Mouse (Mus musculus) forebrain, embryonic 16.5 days (tissue): ENCODE data around the gene Cstf3. TPM values are rescaled to one million over a fixed set of nuclear protein-coding genes. Genes with fewer than 3 reads are reported as not detected.
"Not testable (repeated sequence)": the region's sequence is repeated elsewhere in the genome, so short reads cannot be mapped to it uniquely, and the experiment has no call there.

Experiments used
- ATAC-seq: fragments of 200-750 bp; cut with Nextera tagmentation; 2 replicates; pipeline ENCODE4 v1.8.0; 2017; ENCODE audit warnings: mild to moderate bottlenecking, moderate library complexity
- H3K27ac ChIP-seq: fragments of 300-500 bp; sonication (generic); 2 replicates; pipeline ENCODE4 v1.5.1; 2014; ENCODE audit warnings: low read length, control low read depth
- H3K27me3 ChIP-seq: fragments of 300-500 bp; sonication (generic); replicated peaks from 2 replicates; pipeline ENCODE4 v1.6.1; 2014; ENCODE audit warnings: low read length; ENCODE audit not compliant: control insufficient read depth, insufficient read depth
- H3K36me3 ChIP-seq: fragments of 300-500 bp; sonication (generic); 2 replicates; pipeline ENCODE4 v1.6.1; 2014; ENCODE audit not compliant: control insufficient read depth, insufficient read depth
- H3K4me1 ChIP-seq: fragments of 300-500 bp; sonication (generic); replicated peaks from 2 replicates; pipeline ENCODE4 v1.6.1; 2014; ENCODE audit warnings: low read length; ENCODE audit not compliant: control insufficient read depth, insufficient read depth
- H3K4me2 ChIP-seq: fragments of 300-500 bp; sonication (generic); 2 replicates; pipeline ENCODE4 v1.6.1; 2014; ENCODE audit warnings: mild to moderate bottlenecking, low read length, control low read depth
- H3K4me3 ChIP-seq: fragments of 300-500 bp; sonication (generic); replicated peaks from 2 replicates; pipeline ENCODE4 v1.5.1; 2014; ENCODE audit warnings: mild to moderate bottlenecking, low read length, control low read depth
- H3K9ac ChIP-seq: fragments of 300-500 bp; sonication (generic); replicated peaks from 2 replicates; pipeline ENCODE4 v1.6.1; 2014; ENCODE audit warnings: low read depth, low read length, control low read depth
- H3K9me3 ChIP-seq: fragments of 300-500 bp; sonication (generic); 2 replicates; pipeline ENCODE4 v1.6.1; 2016; ENCODE audit warnings: low read length; ENCODE audit not compliant: control insufficient read depth
- WGBS: fragments of 180-500 bp; shearing (Covaris S2); extraction: QIAGEN DNeasy Blood & Tissue Kit; methylation state at CpG from one replicate; pipeline ENCODE4 v1.1.7; 2014; 5-methylcytosine and 5-hydroxymethylcytosine counted together
- polyA plus RNA-seq: library from polyadenylated mRNA; unstranded; fragments of >200 nt; fragmentation: Nextera tagmentation; extraction: Ambion mirVana; gene quantifications from 2 replicates; pipeline ENCODE4 v1.2.1, GENCODE M21; 2015

Cstf3 gene
- polyA plus RNA-seq, result 104 and 114 TPM in 2 replicates

GRCm38 (mm10) chr2:104590068-104590828 is at the start of gene Cstf3:
Gene Cstf3 (plus strand): TSS chr2:104590523.
- no peaks in the 10 kb centered on the region for H3K27me3 ChIP-seq
- peak within 1 kb of the TSS; percentile 82 for H3K27ac ChIP-seq
- peaks cover 30% of the 10 kb centered on the region for H3K4me1 ChIP-seq
- peak; percentile 100 for ATAC-seq
- no peaks in the 10 kb centered on the region for H3K36me3 ChIP-seq
- peak within 1 kb of the TSS; percentile 87 for H3K4me2 ChIP-seq
- peak within 1 kb of the TSS; percentile 64 for H3K4me3 ChIP-seq
- no peaks in the 10 kb centered on the region for H3K9me3 ChIP-seq
- 0% methylated on average over 49 of the region's 59 CpGs for WGBS
- H3K9ac ChIP-seq, result peak within 1 kb of the TSS; percentile 76

- not testable (repeated sequence) for ATAC-seq, H3K9ac ChIP-seq, H3K27ac ChIP-seq, H3K9me3 ChIP-seq, H3K4me3 ChIP-seq, H3K4me2 ChIP-seq, H3K4me1 ChIP-seq, H3K36me3 ChIP-seq, H3K27me3 ChIP-seq
- 92% methylated on average over 22 of the region's 22 CpGs for WGBS
Measured at GRCm38 (mm10) chr2:104556711-104557110, 33.6 kb upstream of the Cstf3 start.

GRCm38 (mm10) chr2:104557722-104558121 is 32.6 kb upstream of the Cstf3 start:
- Histone ChIP-seq H3K27me3 (no peaks in the 10 kb centered on the region), H3K9ac (no peak overlapping the region)

GRCm38 (mm10) chr2:104558326-104558725 is 32.0 kb upstream of the Cstf3 start:
- Histone ChIP-seq H3K4me2 (no peak overlapping the region), H3K27me3 (no peaks in the 10 kb centered on the region), H3K27ac (no peak overlapping the region), H3K9me3 (no peaks in the 10 kb centered on the region), H3K4me3 (no peak overlapping the region), H3K4me1 (no peaks in the 10 kb centered on the region), H3K36me3 (no peaks in the 10 kb centered on the region), H3K9ac (no peak overlapping the region)
- no peak for ATAC-seq
- 90% methylated on average over 4 of the region's 4 CpGs for WGBS

More at GRCm38 (mm10) chr2:104557722-104558121, 32.6 kb upstream of the Cstf3 start:
- H3K9me3 ChIP-seq, result no peaks in the 10 kb centered on the region
- no peaks in the 10 kb centered on the region for H3K4me1 ChIP-seq
- H3K27ac ChIP-seq, result no peak overlapping the region
- H3K4me3 ChIP-seq, result no peak overlapping the region
- ATAC-seq, result no peak
- 92% methylated on average over 9 of the region's 9 CpGs for WGBS
- no peaks in the 10 kb centered on the region for H3K36me3 ChIP-seq
- no peak overlapping the region for H3K4me2 ChIP-seq

- Histone ChIP-seq H3K4me2 (no peak overlapping the region), H3K27me3 (no peaks in the 10 kb centered on the region), H3K4me3 (no peak overlapping the region), H3K9me3 (no peaks in the 10 kb centered on the region), H3K27ac (no peak overlapping the region), H3K4me1 (no peaks in the 10 kb centered on the region), H3K9ac (no peak overlapping the region), H3K36me3 (no peaks in the 10 kb centered on the region)
- 71% methylated on average over 6 of the region's 6 CpGs for WGBS
- ATAC-seq, result no peak
Measured at GRCm38 (mm10) chr2:104558938-104559337, 31.4 kb upstream of the Cstf3 start.

GRCm38 (mm10) chr2:104559591-104560380 is 30.5 kb upstream of the Cstf3 start:
- ATAC-seq, result no peak
- WGBS, result 90% methylated on average over 4 of the region's 4 CpGs
- Histone ChIP-seq H3K4me2 (no peak overlapping the region), H3K27ac (no peak overlapping the region), H3K27me3 (no peaks in the 10 kb centered on the region), H3K9me3 (no peaks in the 10 kb centered on the region), H3K4me3 (no peak overlapping the region), H3K4me1 (no peaks in the 10 kb centered on the region), H3K9ac (no peak overlapping the region), H3K36me3 (no peaks in the 10 kb centered on the region)

GRCm38 (mm10) chr2:104561386-104561785 is 28.9 kb upstream of the Cstf3 start:
- H3K27ac ChIP-seq, result no peak overlapping the region
- no peak for ATAC-seq
- no peaks in the 10 kb centered on the region for H3K9me3 ChIP-seq
- WGBS, result 95% methylated on average over 6 of the region's 6 CpGs
- H3K4me3 ChIP-seq, result no peak overlapping the region
- H3K9ac ChIP-seq, result no peak overlapping the region
- no peak overlapping the region for H3K4me2 ChIP-seq
- no peaks in the 10 kb centered on the region for H3K36me3 ChIP-seq
- no peaks in the 10 kb centered on the region for H3K27me3 ChIP-seq
- no peaks in the 10 kb centered on the region for H3K4me1 ChIP-seq

GRCm38 (mm10) chr2:104561986-104562532 is 28.3 kb upstream of the Cstf3 start:
- H3K9me3 ChIP-seq, result no peaks in the 10 kb centered on the region
- H3K4me2 ChIP-seq, result no peak overlapping the region
- H3K4me3 ChIP-seq, result no peak overlapping the region
- H3K27ac ChIP-seq, result no peak overlapping the region
- ATAC-seq, result no peak
- H3K9ac ChIP-seq, result no peak overlapping the region
- H3K27me3 ChIP-seq, result no peaks in the 10 kb centered on the region
- H3K36me3 ChIP-seq, result no peaks in the 10 kb centered on the region
- H3K4me1 ChIP-seq, result no peaks in the 10 kb centered on the region
- 87% methylated on average over 4 of the region's 4 CpGs for WGBS

- no peak for ATAC-seq
- Histone ChIP-seq H3K27ac (no peak overlapping the region), H3K4me3 (no peak overlapping the region), H3K36me3 (no peaks in the 10 kb centered on the region), H3K4me2 (no peak overlapping the region), H3K9me3 (no peaks in the 10 kb centered on the region), H3K4me1 (peaks cover 8% of the 10 kb centered on the region), H3K9ac (no peak overlapping the region), H3K27me3 (no peaks in the 10 kb centered on the region)
- WGBS, result 41% methylated on average over 6 of the region's 6 CpGs
Measured at GRCm38 (mm10) chr2:104572066-104572465, 18.3 kb upstream of the Cstf3 start.
